Mouse (Mus musculus) lung, embryonic 16.5 days (tissue): ENCODE measurements around the gene Ccn6. TPM values are rescaled to one million over a fixed set of nuclear protein-coding genes. Genes with fewer than 3 reads are reported as not detected.

Experiments
- ATAC-seq: fragments of 200-750 bp; cut with Nextera tagmentation; 2 replicates; pipeline ENCODE4 v1.8.0; 2017; ENCODE audit warnings: low read depth, mild to moderate bottlenecking, moderate library complexity
- H3K27ac ChIP-seq: fragments of 300-500 bp; sonication (generic); 2 replicates; pipeline ENCODE4 v1.5.1; 2014; ENCODE audit warnings: mild to moderate bottlenecking, control low read depth, low read length
- H3K27me3 ChIP-seq: fragments of 300-500 bp; sonication (generic); 2 replicates; pipeline ENCODE4 v1.6.1; 2014; ENCODE audit warnings: low read depth, low read length, mixed read lengths; ENCODE audit not compliant: control insufficient read depth, insufficient read depth
- H3K36me3 ChIP-seq: fragments of 300-500 bp; sonication (generic); 2 replicates; pipeline ENCODE4 v1.6.1; 2014; ENCODE audit warnings: low read length; ENCODE audit not compliant: control insufficient read depth, insufficient read depth
- H3K4me1 ChIP-seq: fragments of 300-500 bp; sonication (generic); replicated peaks from 2 replicates; pipeline ENCODE4 v1.6.1; 2014; ENCODE audit warnings: low read length, mixed read lengths; ENCODE audit not compliant: control insufficient read depth, insufficient read depth
- H3K4me2 ChIP-seq: fragments of 300-500 bp; sonication (generic); 2 replicates; pipeline ENCODE4 v1.6.1; 2014; ENCODE audit warnings: low read depth, low read length, control low read depth
- H3K4me3 ChIP-seq: fragments of 300-500 bp; sonication (generic); 2 replicates; pipeline ENCODE4 v1.5.1; 2014; ENCODE audit warnings: mild to moderate bottlenecking, low read length, control low read depth
- H3K9ac ChIP-seq: fragments of 300-500 bp; sonication (generic); 2 replicates; pipeline ENCODE4 v1.6.1; 2014; ENCODE audit warnings: low read length, control low read depth
- H3K9me3 ChIP-seq: fragments of 300-500 bp; sonication (generic); 2 replicates; pipeline ENCODE4 v1.6.1; 2016; ENCODE audit warnings: low read length; ENCODE audit not compliant: control insufficient read depth
- WGBS: fragments of 180-500 bp; shearing (Covaris S2); extraction: QIAGEN DNeasy Blood & Tissue Kit; methylation state at CpG from one replicate; pipeline ENCODE4 v1.1.7; 2014; 5-methylcytosine and 5-hydroxymethylcytosine counted together
- polyA plus RNA-seq: library from polyadenylated mRNA; unstranded; fragments of >200 nt; fragmentation: Nextera tagmentation; extraction: Ambion mirVana; gene quantifications from 2 replicates; pipeline ENCODE4 v1.2.1, GENCODE M21; 2015

The Ccn6 gene
- polyA plus RNA-seq, 1 experiment from 2014 or later: 0.67 TPM

GRCm38 (mm10) chr10:39184864-39185544 lies 21.4 kb upstream of the Ccn6 start:
- Histone ChIP-seq H3K9me3 (no peaks in the 10 kb centered on the region), H3K27me3 (no peaks in the 10 kb centered on the region), H3K4me3 (no peak overlapping the region), H3K4me1 (peaks cover 9% of the 10 kb centered on the region), H3K9ac (no peak overlapping the region), H3K4me2 (peak overlapping the region; percentile 17; the same call in 1 of the 2 replicates), H3K27ac (peak overlapping the region; percentile 70), H3K36me3 (no peaks in the 10 kb centered on the region)
- peak; percentile 23; the same call in 1 of the 2 replicates for ATAC-seq
- WGBS: 52% methylated on average over 8 of the region's 8 CpGs

DNA sequence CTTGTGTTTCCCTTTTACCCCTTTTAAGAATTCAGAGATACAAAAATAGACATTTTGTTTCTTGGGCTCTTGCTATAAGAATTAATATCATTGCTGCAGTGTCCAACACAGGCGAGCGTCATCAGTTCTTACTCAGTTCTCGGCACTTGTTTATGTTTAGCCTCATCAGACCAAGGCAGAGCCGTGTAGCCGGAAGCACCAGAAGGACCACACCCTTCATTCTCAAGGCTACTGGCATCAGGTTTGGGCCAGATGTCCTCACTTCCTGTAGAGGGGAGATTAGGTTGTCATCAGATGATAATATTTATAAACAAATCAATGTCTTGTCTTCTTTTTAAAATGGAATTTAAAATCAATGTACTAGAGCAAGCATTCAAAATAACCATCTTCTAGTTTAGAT lies 13.4 kb upstream of the Ccn6 start:
- no peak overlapping the region for H3K9ac ChIP-seq
- peaks cover 12% of the 10 kb centered on the region for H3K4me1 ChIP-seq
- ATAC-seq: no peak
- peaks cover 6% of the 10 kb centered on the region for H3K9me3 ChIP-seq
- H3K36me3 ChIP-seq: no peaks in the 10 kb centered on the region
- no peaks in the 10 kb centered on the region for H3K27me3 ChIP-seq
- H3K27ac ChIP-seq: no peak overlapping the region
- no peak overlapping the region for H3K4me2 ChIP-seq
- no peak overlapping the region for H3K4me3 ChIP-seq
- 50% methylated on average over 5 of the region's 5 CpGs for WGBS

DNA sequence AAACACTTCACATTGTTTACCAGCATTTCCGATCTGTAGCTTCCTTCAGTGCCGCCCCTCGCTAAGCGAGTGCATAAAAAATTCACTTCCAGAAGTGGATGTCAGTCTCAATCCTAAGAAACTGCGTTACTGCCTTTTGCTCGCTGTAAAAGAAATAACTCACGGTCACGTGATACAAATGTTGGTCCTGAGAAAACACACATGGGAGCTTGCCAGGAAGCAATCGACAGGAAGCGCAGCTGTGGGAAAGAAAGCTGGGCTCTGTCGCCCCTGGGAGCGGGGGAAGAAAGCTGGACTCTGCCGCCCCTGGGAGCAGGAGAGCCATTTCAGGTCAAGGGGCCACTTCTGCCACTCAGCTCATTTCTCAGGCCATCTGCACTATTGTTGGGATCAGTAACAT lies 9.5 kb upstream of the Ccn6 start:
- 7% methylated on average over 13 of the region's 13 CpGs for WGBS

DNA sequence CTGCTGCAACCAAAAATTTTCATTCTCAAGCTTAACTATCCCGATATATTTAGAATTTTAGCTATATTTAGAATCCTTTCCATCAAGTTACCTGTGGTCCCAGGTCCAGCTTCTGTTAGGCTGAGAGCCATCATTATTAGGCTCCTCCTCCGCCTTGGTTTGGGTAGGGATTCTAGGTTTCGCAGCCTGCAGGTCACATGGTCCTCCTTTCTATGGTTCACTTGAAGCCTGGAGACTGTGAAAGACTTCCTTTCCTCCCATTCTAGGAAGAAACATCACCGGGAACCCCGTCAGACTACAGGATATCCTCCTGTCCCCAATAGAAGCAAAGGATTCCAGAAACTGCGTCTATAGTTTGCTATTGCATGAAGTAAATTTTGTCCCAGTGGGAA lies 8.9 kb upstream of the Ccn6 start:
- Histone ChIP-seq H3K4me3 (peak overlapping the region; percentile 51), H3K9ac (peak overlapping the region; percentile 42), H3K27me3 (no peaks in the 10 kb centered on the region; the same call in 1 of the 2 replicates), H3K4me1 (peaks cover 19% of the 10 kb centered on the region), H3K27ac (peak overlapping the region; percentile 86), H3K36me3 (no peaks in the 10 kb centered on the region), H3K4me2 (peak overlapping the region; percentile 78), H3K9me3 (peaks cover 1% of the 10 kb centered on the region; the same call in 1 of the 2 replicates)
- WGBS: 61% methylated on average over 6 of the region's 6 CpGs
- no peak for ATAC-seq

More for the DNA sequence above, 9.5 kb upstream of the Ccn6 start:
- peak overlapping the region; percentile 78 for H3K4me2 ChIP-seq
- peak overlapping the region; percentile 31 for H3K4me3 ChIP-seq
- peaks cover 5% of the 10 kb centered on the region for H3K9me3 ChIP-seq
- peak; percentile 10; the same call in 1 of the 2 replicates for ATAC-seq
- H3K9ac ChIP-seq: peak overlapping the region; percentile 42
- H3K27ac ChIP-seq: peak overlapping the region; percentile 86
- peaks cover 19% of the 10 kb centered on the region for H3K4me1 ChIP-seq
- no peaks in the 10 kb centered on the region for H3K36me3 ChIP-seq
- no peaks in the 10 kb centered on the region for H3K27me3 ChIP-seq

- no peaks in the 10 kb centered on the region for H3K36me3 ChIP-seq
- peak overlapping the region; percentile 51 for H3K4me3 ChIP-seq
- peak; percentile 79 for ATAC-seq
- H3K4me1 ChIP-seq: peaks cover 19% of the 10 kb centered on the region
- no peaks in the 10 kb centered on the region; the same call in 1 of the 2 replicates for H3K27me3 ChIP-seq
- peak overlapping the region; percentile 60 for H3K9ac ChIP-seq
- peak overlapping the region; percentile 86 for H3K27ac ChIP-seq
- no peaks in the 10 kb centered on the region for H3K9me3 ChIP-seq
- peak overlapping the region; percentile 78 for H3K4me2 ChIP-seq
- WGBS: 12% methylated on average over 26 of the region's 26 CpGs
Measured at GRCm38 (mm10) chr10:39171603-39172539, 8.3 kb upstream of the Ccn6 start.

DNA sequence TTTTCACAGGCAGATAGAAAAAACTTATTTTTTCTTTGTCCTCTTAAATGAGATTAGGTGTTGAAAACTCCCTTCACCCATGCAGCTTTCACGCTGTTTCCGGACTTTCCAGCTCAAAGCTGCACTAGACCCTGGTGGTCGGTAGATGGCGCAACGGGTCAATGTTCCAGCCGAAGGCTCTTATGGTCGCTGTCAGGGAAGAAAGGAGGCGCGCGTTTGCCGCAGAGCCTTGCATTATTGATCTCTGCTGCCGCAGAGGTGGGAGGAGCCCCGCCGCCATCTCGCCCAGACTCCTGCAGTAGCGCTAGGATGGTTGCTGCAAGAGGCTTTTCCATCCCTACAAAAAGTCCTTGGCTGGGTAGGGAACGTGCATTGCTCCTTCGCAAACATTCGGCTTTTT lies 7.5 kb upstream of the Ccn6 start:
- Histone ChIP-seq H3K27me3 (no peaks in the 10 kb centered on the region; the same call in 1 of the 2 replicates), H3K27ac (peak overlapping the region; percentile 86), H3K9ac (peak overlapping the region; percentile 60), H3K4me2 (peak overlapping the region; percentile 78), H3K36me3 (no peaks in the 10 kb centered on the region), H3K4me3 (peak overlapping the region; percentile 51), H3K9me3 (no peaks in the 10 kb centered on the region), H3K4me1 (peaks cover 22% of the 10 kb centered on the region)
- under 1% methylated on average over 19 of the region's 19 CpGs for WGBS
- ATAC-seq: peak; percentile 90

GRCm38 (mm10) chr10:39170706-39171105 lies 7.1 kb upstream of the Ccn6 start:
- Histone ChIP-seq H3K9me3 (no peaks in the 10 kb centered on the region), H3K36me3 (no peaks in the 10 kb centered on the region), H3K4me3 (no peak overlapping the region), H3K9ac (no peak overlapping the region), H3K27ac (no peak overlapping the region), H3K27me3 (no peaks in the 10 kb centered on the region; the same call in 1 of the 2 replicates), H3K4me2 (peak overlapping the region; percentile 78), H3K4me1 (peaks cover 22% of the 10 kb centered on the region)
- 9% methylated on average over 6 of the region's 6 CpGs for WGBS
- no peak for ATAC-seq

- no peak overlapping the region for H3K4me3 ChIP-seq
- H3K4me1 ChIP-seq: peaks cover 22% of the 10 kb centered on the region
- no peaks in the 10 kb centered on the region for H3K36me3 ChIP-seq
- no peaks in the 10 kb centered on the region; the same call in 1 of the 2 replicates for H3K27me3 ChIP-seq
- H3K4me2 ChIP-seq: peak overlapping the region; percentile 3; the same call in 1 of the 2 replicates
- H3K9ac ChIP-seq: no peak overlapping the region
- 12% methylated on average over 8 of the region's 8 CpGs for whole genome bisulfite sequencing
- H3K9me3 ChIP-seq: no peaks in the 10 kb centered on the region
- no peak for ATAC-seq
- H3K27ac ChIP-seq: no peak overlapping the region
Measured at GRCm38 (mm10) chr10:39170181-39170580, 6.6 kb upstream of the Ccn6 start.

DNA sequence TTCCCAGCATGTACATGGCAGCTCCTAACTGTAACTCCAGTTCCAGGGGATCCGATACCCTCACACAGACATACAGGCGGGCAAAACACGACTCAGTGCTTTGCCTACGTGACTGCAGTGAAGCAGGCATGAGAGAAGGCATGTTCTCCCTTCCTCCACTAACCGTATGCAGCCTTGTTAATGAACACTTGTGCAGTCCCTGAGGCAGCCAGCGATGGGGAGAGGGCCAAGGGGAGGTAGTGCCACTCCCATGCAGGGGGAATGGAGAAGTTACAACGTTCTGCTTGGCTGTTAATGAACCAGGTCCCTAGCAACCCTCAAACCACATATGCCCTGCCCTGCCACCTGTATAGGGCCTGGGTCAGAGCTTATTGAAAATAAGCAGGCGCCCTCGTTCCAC lies 6.0 kb upstream of the Ccn6 start:
- H3K36me3 ChIP-seq: no peaks in the 10 kb centered on the region
- H3K4me2 ChIP-seq: no peak overlapping the region; the same call in 1 of the 2 replicates
- no peak overlapping the region for H3K4me3 ChIP-seq
- 47% methylated on average over 9 of the region's 9 CpGs for WGBS
- peaks cover 22% of the 10 kb centered on the region for H3K4me1 ChIP-seq
- H3K27me3 ChIP-seq: no peaks in the 10 kb centered on the region; the same call in 1 of the 2 replicates
- H3K27ac ChIP-seq: no peak overlapping the region
- H3K9me3 ChIP-seq: no peaks in the 10 kb centered on the region
- H3K9ac ChIP-seq: no peak overlapping the region
- no peak for ATAC-seq
